Mouse (Mus musculus) CH12.LX (cell line): ENCODE data around the gene Mmgt2.

Experiments used
- CTCF ChIP-seq, 2 experiments: IDR thresholded peaks in 1 of 2; conservative IDR thresholded peaks in 1 of 2; 2 replicates each; pipeline ENCODE4 v1.5.1; 2011 to 2012; ENCODE audit warnings: low read depth in 2 of 2, low read length in 2 of 2, improper control_type of control experiment in 1 of 2, inconsistent platforms in 1 of 2, mild to moderate bottlenecking in 1 of 2, moderate library complexity in 1 of 2
- ELF1 ChIP-seq: IDR thresholded peaks from 2 replicates; pipeline ENCODE4 v1.6.1; 2014; ENCODE audit warnings: low read depth, mild to moderate bottlenecking, inconsistent platforms, low read length, improper control_type of control experiment
- ETS1 ChIP-seq: conservative IDR thresholded peaks from 2 replicates; pipeline ENCODE4 v1.6.1; 2012; ENCODE audit warnings: low read depth, mild to moderate bottlenecking, inconsistent platforms, low read length, improper control_type of control experiment, moderate library complexity
- JUND ChIP-seq: conservative IDR thresholded peaks from 2 replicates; pipeline ENCODE4 v1.6.1; 2011; ENCODE audit warnings: low read depth, low read length, improper control_type of control experiment
- MAFK ChIP-seq: IDR thresholded peaks from 2 replicates; pipeline ENCODE4 v1.6.1; 2011; ENCODE audit warnings: low read length, improper control_type of control experiment; ENCODE audit not compliant: insufficient replicate concordance
- ZC3H11A ChIP-seq: IDR thresholded peaks from 2 replicates; pipeline ENCODE4 v1.6.1; 2012; ENCODE audit warnings: low read depth, mild to moderate bottlenecking, inconsistent platforms, low read length, improper control_type of control experiment

- TF ChIP-seq JUND: no peak
- no peak for TF ChIP-seq ETS1
- TF ChIP-seq MAFK: no peak
- TF ChIP-seq ZC3H11A: no peak
- no peak for TF ChIP-seq ELF1
- no peak for TF ChIP-seq CTCF (conservative IDR thresholded peaks at IDR 0.05 in 1 of 2, IDR thresholded peaks at IDR 0.05 in 1 of 2; ENCODE audit: low read depth in 2 of 2, low read length in 2 of 2)
Measured at GRCm38 (mm10) chr11:62642023-62642844, 6.2 kb upstream of the Mmgt2 start.
